Mouse (Mus musculus) forebrain, embryonic 11.5 days (tissue): ENCODE measurements around the gene 4921507P07Rik. TPM values are rescaled to one million over a fixed set of nuclear protein-coding genes. Genes with fewer than 3 reads are reported as not detected.
A peak's percentile ranks its signal among the peaks of the same experiment; 100 is the strongest.

Source experiments
- ATAC-seq: fragments of 200-750 bp; cut with Nextera tagmentation; replicated peaks from 2 replicates; pipeline ENCODE4 v1.8.0; 2017; ENCODE audit warnings: moderate TSS enrichment; ENCODE audit not compliant: low FRiP score
- DNase-seq: peaks from one replicate; pipeline ENCODE4 v3.0.0-alpha.2; 2017; ENCODE audit warnings: low spot score
- H3K27ac ChIP-seq: fragments of 300-500 bp; sonication (generic); 2 replicates; pipeline ENCODE4 v1.5.1; 2014; ENCODE audit warnings: low read depth, low read length
- H3K27me3 ChIP-seq: fragments of 300-500 bp; sonication (generic); 2 replicates; pipeline ENCODE4 v1.6.1; 2014; ENCODE audit warnings: mild to moderate bottlenecking, low read length, mixed read lengths; ENCODE audit not compliant: control insufficient read depth, insufficient read depth
- H3K36me3 ChIP-seq: fragments of 300-500 bp; sonication (generic); 2 replicates; pipeline ENCODE4 v1.6.1; 2014; ENCODE audit warnings: mild to moderate bottlenecking, low read length, moderate library complexity, mixed read lengths; ENCODE audit not compliant: control insufficient read depth, insufficient read depth
- H3K4me1 ChIP-seq: fragments of 300-500 bp; sonication (generic); replicated peaks from 2 replicates; pipeline ENCODE4 v1.6.1; 2014; ENCODE audit warnings: low read length, mixed read lengths; ENCODE audit not compliant: control insufficient read depth, insufficient read depth
- H3K4me2 ChIP-seq: fragments of 300-500 bp; sonication (generic); 2 replicates; pipeline ENCODE4 v1.6.1; 2014; ENCODE audit warnings: low read depth, mild to moderate bottlenecking, low read length, moderate library complexity, mixed read lengths; ENCODE audit not compliant: severe bottlenecking
- H3K4me3 ChIP-seq: fragments of 300-500 bp; sonication (generic); 2 replicates; pipeline ENCODE4 v1.5.1; 2014; ENCODE audit warnings: low read depth, low read length
- H3K9ac ChIP-seq: fragments of 300-500 bp; sonication (generic); 2 replicates; pipeline ENCODE4 v1.6.1; 2014; ENCODE audit warnings: low read length
- H3K9me3 ChIP-seq: fragments of 300-500 bp; sonication (generic); 2 replicates; pipeline ENCODE4 v1.6.1; 2016; ENCODE audit warnings: low read length, mixed read lengths; ENCODE audit not compliant: control insufficient read depth
- WGBS: fragments of 180-500 bp; shearing (Covaris S2); extraction: QIAGEN DNeasy Blood & Tissue Kit; methylation state at CpG from one replicate; pipeline ENCODE4 v1.1.7; 2014; 5-methylcytosine and 5-hydroxymethylcytosine counted together
- polyA plus RNA-seq: library from polyadenylated mRNA; unstranded; fragments of >200 nt; fragmentation: Nextera tagmentation; extraction: Ambion mirVana; gene quantifications from 2 replicates; pipeline ENCODE4 v1.2.1, GENCODE M21; 2014

Gene 4921507P07Rik
- polyA plus RNA-seq, 1 experiment from 2014 or later, result 0.60 TPM

DNA sequence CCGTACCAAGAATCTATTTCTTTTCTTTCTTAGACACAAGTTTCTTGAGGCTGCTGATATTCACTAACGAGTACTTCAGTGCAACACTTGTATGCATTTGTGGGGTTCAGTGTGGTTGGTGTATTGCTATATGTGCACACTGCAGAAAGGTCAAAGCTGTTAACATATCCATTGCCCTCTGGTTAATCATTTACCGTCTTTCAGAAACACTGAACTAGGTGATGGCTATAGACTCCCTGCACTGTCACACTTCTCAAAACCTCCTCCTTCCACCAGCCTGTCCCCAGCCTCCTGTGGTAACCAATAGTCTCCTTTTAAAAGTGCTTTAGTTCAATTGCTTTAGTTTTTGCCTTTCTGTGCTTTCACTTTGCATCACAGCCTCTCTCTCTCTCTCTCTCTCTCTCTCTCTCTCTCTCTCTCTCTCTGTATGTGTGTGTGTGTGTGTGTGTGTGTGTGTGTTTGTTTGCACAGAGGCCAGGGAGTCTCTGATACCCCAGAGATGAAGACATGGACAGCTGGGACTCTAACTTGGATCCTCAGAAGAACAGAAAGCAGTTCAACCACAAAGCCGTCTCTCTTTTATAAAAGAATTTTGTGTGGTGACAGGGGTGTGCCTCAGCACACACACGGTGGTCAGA is 43.4 kb downstream of the 4921507P07Rik start:
- DNase-seq (no peak), ATAC-seq (no peak)
- H3K27ac ChIP-seq, result no peak overlapping the region
- H3K4me3 ChIP-seq, result no peak overlapping the region
- H3K27me3 ChIP-seq, result no peaks in the 10 kb centered on the region
- WGBS, result 79% methylated on average over 5 of the region's 5 CpGs
- no peaks in the 10 kb centered on the region for H3K4me1 ChIP-seq
- H3K36me3 ChIP-seq, result no peaks in the 10 kb centered on the region
- no peaks in the 10 kb centered on the region for H3K9me3 ChIP-seq
- H3K4me2 ChIP-seq, result no peak overlapping the region
- H3K9ac ChIP-seq, result no peak overlapping the region

DNA sequence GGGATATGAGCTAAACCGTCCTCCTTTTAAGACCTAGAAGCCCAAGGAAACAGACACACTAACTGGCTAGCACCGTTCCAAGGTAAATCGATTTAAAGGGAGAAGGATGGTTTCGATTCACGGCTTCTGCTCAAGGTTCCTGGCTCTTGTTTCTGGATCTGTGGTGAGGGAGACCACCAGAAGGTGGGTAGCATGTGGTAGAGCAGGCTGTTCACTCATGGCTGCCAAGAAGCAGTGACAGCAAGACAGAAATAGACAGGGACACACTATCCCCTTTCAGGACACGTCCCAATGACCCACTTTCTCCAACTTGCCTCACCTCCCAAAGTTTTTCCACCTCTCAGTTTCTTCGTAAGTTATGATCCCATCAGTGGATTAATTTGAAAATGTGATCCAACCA is 46.6 kb downstream of the 4921507P07Rik start:
- ATAC-seq (no peak), DNase-seq (no peak)
- no peaks in the 10 kb centered on the region for H3K27me3 ChIP-seq
- H3K4me2 ChIP-seq, result no peak overlapping the region
- H3K9ac ChIP-seq, result no peak overlapping the region
- H3K4me1 ChIP-seq, result no peaks in the 10 kb centered on the region
- 80% methylated on average over 7 of the region's 7 CpGs for WGBS
- H3K4me3 ChIP-seq, result no peak overlapping the region
- no peak overlapping the region for H3K27ac ChIP-seq
- no peaks in the 10 kb centered on the region for H3K9me3 ChIP-seq
- H3K36me3 ChIP-seq, result no peaks in the 10 kb centered on the region

DNA sequence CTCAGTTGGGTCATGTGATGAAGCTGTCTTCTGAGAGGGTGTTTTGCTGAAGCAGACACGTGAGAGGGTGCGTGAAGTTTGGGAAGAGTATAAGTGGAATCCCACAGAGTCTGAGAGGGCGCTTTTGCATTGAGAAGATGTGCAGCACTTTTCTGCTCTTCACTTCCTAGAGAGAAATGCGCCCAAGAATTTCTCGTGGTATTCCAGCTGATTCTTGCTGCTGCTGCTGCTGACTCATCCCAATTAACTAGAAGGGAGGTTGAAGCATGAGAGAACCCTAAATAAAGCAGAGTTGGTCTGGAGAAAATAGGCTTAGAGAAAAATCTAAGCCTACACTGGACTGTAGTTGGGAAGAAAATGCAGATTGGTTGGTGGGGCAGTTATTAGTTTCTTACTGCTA is 47.4 kb downstream of the 4921507P07Rik start:
- no peak for ATAC-seq
- WGBS, result 79% methylated on average over 5 of the region's 5 CpGs

DNA sequence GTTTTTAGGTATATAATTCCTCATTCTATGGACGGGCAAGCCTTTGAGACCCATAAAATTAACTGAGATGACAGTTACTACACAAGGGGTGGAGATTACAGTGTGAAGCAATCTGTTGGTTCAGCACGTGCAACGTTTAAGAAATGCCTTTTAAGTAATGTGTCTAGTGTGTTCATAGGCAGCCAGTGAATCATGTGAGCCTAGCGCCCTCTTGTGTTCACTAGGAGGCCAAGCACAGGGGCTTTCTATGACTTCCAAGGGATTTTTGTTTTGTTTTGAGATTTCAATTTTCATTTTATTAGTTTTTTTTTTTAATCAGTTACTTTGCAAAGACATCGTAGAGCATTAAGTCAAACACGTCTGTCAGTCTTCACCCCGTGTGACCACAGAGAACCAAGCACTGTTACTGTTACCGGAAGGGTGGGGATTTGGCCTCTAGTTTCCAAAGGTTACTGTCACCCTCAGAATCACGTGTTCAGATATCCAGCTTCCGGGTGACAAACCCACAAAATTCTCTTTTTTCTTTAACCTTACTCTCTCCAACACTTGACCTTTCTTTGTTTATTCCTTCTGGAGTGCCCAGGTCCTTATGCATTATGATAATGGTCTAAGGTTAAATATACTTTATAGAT is 50.9 kb downstream of the 4921507P07Rik start:
- H3K4me1 ChIP-seq, result no peaks in the 10 kb centered on the region
- no peak overlapping the region for H3K9ac ChIP-seq
- DNase-seq (no peak), ATAC-seq (no peak)
- H3K27me3 ChIP-seq, result no peaks in the 10 kb centered on the region
- no peak overlapping the region for H3K27ac ChIP-seq
- no peaks in the 10 kb centered on the region for H3K36me3 ChIP-seq
- no peak overlapping the region for H3K4me3 ChIP-seq
- no peaks in the 10 kb centered on the region for H3K9me3 ChIP-seq
- WGBS, result 27% methylated on average over 10 of the region's 10 CpGs
- no peak overlapping the region for H3K4me2 ChIP-seq

More for the DNA sequence above, 47.4 kb downstream of the 4921507P07Rik start:
- H3K4me1 ChIP-seq, result no peaks in the 10 kb centered on the region
- no peaks in the 10 kb centered on the region for H3K36me3 ChIP-seq
- H3K4me3 ChIP-seq, result no peak overlapping the region
- H3K9me3 ChIP-seq, result no peaks in the 10 kb centered on the region
- no peak overlapping the region for H3K9ac ChIP-seq
- DNase-seq, result no peak
- no peaks in the 10 kb centered on the region for H3K27me3 ChIP-seq
- H3K27ac ChIP-seq, result no peak overlapping the region
- no peak overlapping the region for H3K4me2 ChIP-seq

DNA sequence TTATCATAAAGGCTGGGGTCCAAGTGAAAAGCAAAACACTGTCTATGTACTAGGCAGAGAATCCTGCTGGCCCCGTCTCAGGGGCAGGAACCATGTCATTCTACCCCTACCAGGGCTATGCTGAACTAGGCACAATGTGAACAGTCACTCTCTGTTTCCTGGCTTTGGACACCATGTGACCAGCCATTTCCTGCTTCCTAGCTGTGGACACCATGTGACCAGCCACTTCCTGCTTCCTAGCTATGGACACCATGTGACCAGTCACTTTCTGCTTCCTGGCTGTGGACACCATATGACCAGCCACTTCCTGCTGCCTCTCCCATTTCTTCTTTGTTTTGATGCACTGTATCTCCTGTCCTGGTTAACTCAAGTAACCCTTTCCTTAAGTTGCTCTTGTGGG is 53.9 kb downstream of the 4921507P07Rik start:
- H3K4me3 ChIP-seq, result no peak overlapping the region
- 86% methylated on average over 1 of the region's 1 CpGs for WGBS
- H3K27ac ChIP-seq, result no peak overlapping the region
- H3K9ac ChIP-seq, result no peak overlapping the region
- ATAC-seq, result no peak
- no peaks in the 10 kb centered on the region for H3K27me3 ChIP-seq
- H3K4me1 ChIP-seq, result no peaks in the 10 kb centered on the region
- H3K36me3 ChIP-seq, result no peaks in the 10 kb centered on the region
- H3K9me3 ChIP-seq, result no peaks in the 10 kb centered on the region
- no peak for DNase-seq
- H3K4me2 ChIP-seq, result no peak overlapping the region

DNA sequence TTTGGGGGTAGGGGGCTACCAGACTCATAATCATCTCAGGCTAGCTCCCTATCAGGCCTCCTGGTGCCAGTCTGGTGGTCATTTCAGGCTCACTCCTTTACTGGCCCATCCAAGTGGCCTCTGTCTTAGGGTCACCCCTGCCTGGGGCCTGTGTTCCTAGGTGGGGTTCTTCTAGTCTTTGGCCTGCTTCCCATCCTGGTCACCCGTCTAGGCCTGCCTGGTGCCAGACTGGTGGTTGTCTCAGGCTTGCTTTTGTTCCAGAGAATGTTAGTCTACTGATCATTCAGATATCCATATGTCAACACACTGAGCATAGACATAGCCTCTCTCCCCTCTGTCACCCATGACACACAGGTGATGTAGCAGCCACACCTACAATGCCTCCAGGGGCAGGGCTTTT is 56.8 kb downstream of the 4921507P07Rik start:
- no peak for ATAC-seq
- Histone ChIP-seq H3K27ac (no peak overlapping the region), H3K4me1 (no peaks in the 10 kb centered on the region), H3K4me3 (no peak overlapping the region), H3K9ac (no peak overlapping the region), H3K36me3 (no peaks in the 10 kb centered on the region), H3K27me3 (no peaks in the 10 kb centered on the region), H3K9me3 (no peaks in the 10 kb centered on the region), H3K4me2 (no peak overlapping the region)
- DNase-seq, result no peak
- WGBS, result 79% methylated on average over 1 of the region's 1 CpGs

DNA sequence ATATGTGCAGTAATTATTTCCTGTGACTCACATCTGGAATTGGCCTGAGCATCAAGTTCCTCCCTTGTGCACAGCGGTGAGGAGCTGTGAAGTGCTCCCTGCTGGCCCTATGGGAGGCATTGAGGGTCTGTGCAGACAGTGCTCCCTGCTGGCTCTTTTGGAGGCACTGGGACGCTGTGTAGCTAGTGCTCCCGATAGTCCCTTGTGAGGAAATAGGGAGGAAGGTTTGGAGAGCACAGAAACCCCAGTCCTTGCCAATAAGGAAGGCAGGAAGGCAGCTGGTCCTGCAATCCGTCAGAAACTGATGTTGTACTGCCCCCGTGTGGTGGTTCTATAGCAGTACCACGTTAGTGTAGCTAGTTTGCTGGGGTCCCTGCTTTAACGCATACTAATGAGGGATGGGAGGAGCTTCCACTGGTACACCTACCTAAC is 60.0 kb downstream of the 4921507P07Rik start:
- WGBS, result 15% methylated on average over 7 of the region's 7 CpGs
- H3K27me3 ChIP-seq, result no peaks in the 10 kb centered on the region
- no peak overlapping the region for H3K27ac ChIP-seq
- no peak overlapping the region for H3K9ac ChIP-seq
- no peak overlapping the region for H3K4me3 ChIP-seq
- H3K36me3 ChIP-seq, result no peaks in the 10 kb centered on the region
- H3K4me1 ChIP-seq, result no peaks in the 10 kb centered on the region
- peak; percentile 91 for DNase-seq
- ATAC-seq, result peak; percentile 55; the same call in 1 of the 2 replicates
- no peak overlapping the region for H3K4me2 ChIP-seq
- no peaks in the 10 kb centered on the region for H3K9me3 ChIP-seq

DNA sequence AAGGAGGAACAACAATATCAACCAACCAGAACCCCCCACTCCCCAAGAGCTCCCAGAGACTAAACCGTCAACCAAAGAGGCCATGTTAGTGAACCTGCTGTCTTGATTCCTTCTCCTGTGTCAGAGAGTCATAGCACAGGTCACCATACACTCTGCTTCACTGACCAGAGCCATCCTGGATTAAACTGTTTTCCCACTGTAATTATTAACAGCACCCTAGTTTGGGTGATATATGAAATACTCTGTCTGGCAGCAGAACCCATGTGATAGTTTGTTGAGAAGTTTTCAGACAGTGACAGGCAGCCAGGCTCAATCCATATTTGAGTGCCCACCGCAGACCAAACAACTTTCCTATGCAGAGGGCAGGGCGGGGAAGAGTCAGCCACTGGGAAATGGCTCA is 61.1 kb downstream of the 4921507P07Rik start:
- H3K27me3 ChIP-seq, result no peaks in the 10 kb centered on the region
- ATAC-seq, result no peak
- no peak overlapping the region for H3K4me3 ChIP-seq
- no peaks in the 10 kb centered on the region for H3K9me3 ChIP-seq
- H3K36me3 ChIP-seq, result no peaks in the 10 kb centered on the region
- H3K27ac ChIP-seq, result no peak overlapping the region
- no peak overlapping the region for H3K4me2 ChIP-seq
- WGBS, result 90% methylated on average over 3 of the region's 3 CpGs
- H3K4me1 ChIP-seq, result no peaks in the 10 kb centered on the region
- no peak overlapping the region for H3K9ac ChIP-seq
- no peak for DNase-seq

DNA sequence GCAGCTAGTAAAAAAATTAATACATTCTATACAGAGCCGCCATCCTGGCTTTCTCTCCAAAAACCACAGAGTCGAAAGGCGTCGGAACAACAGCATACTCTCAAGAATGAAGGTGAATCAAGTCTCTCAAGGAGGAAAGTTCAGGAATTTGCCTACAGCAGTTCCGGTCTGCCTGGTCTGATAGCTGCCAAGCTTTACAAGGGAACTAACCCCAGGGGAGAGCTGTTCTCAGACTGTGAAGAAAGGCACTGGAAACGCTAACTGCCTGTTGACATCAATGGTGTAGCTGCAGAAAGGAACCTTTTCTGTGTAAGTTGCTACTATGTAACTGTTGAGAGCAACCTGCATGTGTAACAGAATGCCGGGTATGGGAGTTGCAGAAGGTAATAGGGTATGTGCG is 64.5 kb downstream of the 4921507P07Rik start:
- DNase-seq, result no peak
- no peaks in the 10 kb centered on the region for H3K4me1 ChIP-seq
- H3K36me3 ChIP-seq, result no peaks in the 10 kb centered on the region
- H3K9ac ChIP-seq, result no peak overlapping the region
- WGBS, result 82% methylated on average over 8 of the region's 8 CpGs
- H3K27ac ChIP-seq, result no peak overlapping the region
- H3K9me3 ChIP-seq, result no peaks in the 10 kb centered on the region
- ATAC-seq, result no peak
- no peaks in the 10 kb centered on the region for H3K27me3 ChIP-seq
- H3K4me2 ChIP-seq, result no peak overlapping the region
- no peak overlapping the region for H3K4me3 ChIP-seq
